Mouse (Mus musculus) stomach, embryonic 14.5 days (tissue): ENCODE results near the gene Rhoh. TPM values are rescaled to one million over a fixed set of nuclear protein-coding genes. Genes with fewer than 3 reads are reported as not detected.

Source experiments
- ATAC-seq: fragments of 200-750 bp; cut with Nextera tagmentation; 2 replicates; pipeline ENCODE4 v1.8.0; 2017; ENCODE audit warnings: low read depth, moderate TSS enrichment; ENCODE audit not compliant: insufficient number of reproducible peaks, insufficient read depth, low FRiP score
- H3K27ac ChIP-seq: fragments of 300-500 bp; sonication (generic); 2 replicates; pipeline ENCODE4 v1.5.1; 2014; ENCODE audit warnings: mild to moderate bottlenecking, low read length, moderate library complexity, mixed read lengths
- H3K27me3 ChIP-seq: fragments of 300-500 bp; sonication (generic); 2 replicates; pipeline ENCODE4 v1.6.1; 2014; ENCODE audit warnings: low read length, control low read depth, mixed read lengths; ENCODE audit not compliant: control insufficient read depth, insufficient read depth
- H3K36me3 ChIP-seq: fragments of 300-500 bp; sonication (generic); 2 replicates; pipeline ENCODE4 v1.6.1; 2014; ENCODE audit warnings: mild to moderate bottlenecking, control low read depth, low read length, moderate library complexity, mixed read lengths; ENCODE audit not compliant: control insufficient read depth, insufficient read depth
- H3K4me1 ChIP-seq: fragments of 300-500 bp; sonication (generic); 2 replicates; pipeline ENCODE4 v1.6.1; 2014; ENCODE audit warnings: low read length, control low read depth, mixed read lengths; ENCODE audit not compliant: control insufficient read depth, insufficient read depth
- H3K4me2 ChIP-seq: fragments of 300-500 bp; sonication (generic); replicated peaks from 2 replicates; pipeline ENCODE4 v1.6.1; 2014; ENCODE audit warnings: low read depth, low read length, control low read depth
- H3K4me3 ChIP-seq: fragments of 300-500 bp; sonication (generic); 2 replicates; pipeline ENCODE4 v1.5.1; 2014; ENCODE audit warnings: low read depth, low read length, control low read depth
- H3K9ac ChIP-seq: fragments of 300-500 bp; sonication (generic); replicated peaks from 2 replicates; pipeline ENCODE4 v1.6.1; 2014; ENCODE audit warnings: low read depth, mild to moderate bottlenecking, control low read depth, low read length, moderate library complexity, mixed read lengths
- H3K9me3 ChIP-seq: fragments of 300-500 bp; sonication (generic); 2 replicates; pipeline ENCODE4 v1.6.1; 2016; ENCODE audit warnings: low read depth, low read length, control low read depth; ENCODE audit not compliant: control insufficient read depth
- WGBS: fragments of 180-500 bp; shearing (Covaris S2); extraction: QIAGEN DNeasy Blood & Tissue Kit; methylation state at CpG from one replicate; pipeline ENCODE4 v1.1.7; 2014; 5-methylcytosine and 5-hydroxymethylcytosine counted together
- polyA plus RNA-seq: library from polyadenylated mRNA; unstranded; fragments of >200 nt; fragmentation: Nextera tagmentation; extraction: Ambion mirVana; gene quantifications from 2 replicates; pipeline ENCODE4 v1.2.1, GENCODE M21; 2014

Rhoh gene
- polyA plus RNA-seq = 0.67 TPM in 2 replicates

DNA sequence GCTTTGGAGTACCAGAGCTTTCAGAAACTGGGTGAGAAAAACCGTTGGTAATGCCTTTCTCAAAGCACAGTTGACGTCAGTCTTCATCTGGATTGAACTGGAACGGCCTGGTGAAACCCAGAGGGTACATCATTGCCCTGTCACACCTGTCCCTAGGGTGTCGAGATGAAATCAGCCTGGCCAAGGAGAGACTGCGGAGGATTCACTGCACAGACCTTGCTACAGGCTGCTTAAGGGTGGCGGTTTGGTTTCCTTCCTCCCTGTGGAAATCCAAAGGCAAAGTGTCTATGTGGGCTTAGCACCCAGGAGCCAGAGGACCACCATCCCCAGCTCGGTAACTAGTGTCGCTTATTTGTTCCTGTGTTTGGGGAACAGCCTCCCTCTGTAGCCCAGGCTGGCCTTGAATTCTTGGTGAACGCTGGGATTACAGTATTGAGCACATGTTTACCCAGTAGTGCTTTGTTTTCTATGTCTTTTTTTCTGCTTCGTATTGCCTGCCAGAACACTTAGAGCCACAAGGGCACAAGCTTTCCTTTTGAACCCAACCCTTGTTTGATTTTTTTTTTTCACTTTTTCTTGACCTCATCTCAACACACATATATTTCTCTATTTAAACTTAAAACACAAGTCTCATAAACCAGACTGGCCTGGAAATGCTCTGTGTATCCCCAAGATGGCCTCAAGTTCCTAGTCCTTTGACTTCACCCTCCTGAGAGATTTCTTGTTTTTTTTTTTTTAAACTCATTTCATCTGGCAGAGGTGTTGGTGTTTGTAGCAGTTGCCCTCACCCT lies at the start of gene Rhoh:
Gene Rhoh, plus strand, starts transcription at position 60 of the 791 bp plus-strand sequence.
- Histone ChIP-seq H3K4me1 (no peaks in the 10 kb centered on the region), H3K4me3 (no peak within 1 kb of the TSS), H3K9ac (no peak within 1 kb of the TSS), H3K36me3 (no peaks in the 10 kb centered on the region), H3K27me3 (no peaks in the 10 kb centered on the region), H3K27ac (no peak within 1 kb of the TSS), H3K4me2 (no peak within 1 kb of the TSS), H3K9me3 (no peaks in the 10 kb centered on the region)
- WGBS = 81% methylated on average over 10 of the region's 10 CpGs
- ATAC-seq = no peak

DNA sequence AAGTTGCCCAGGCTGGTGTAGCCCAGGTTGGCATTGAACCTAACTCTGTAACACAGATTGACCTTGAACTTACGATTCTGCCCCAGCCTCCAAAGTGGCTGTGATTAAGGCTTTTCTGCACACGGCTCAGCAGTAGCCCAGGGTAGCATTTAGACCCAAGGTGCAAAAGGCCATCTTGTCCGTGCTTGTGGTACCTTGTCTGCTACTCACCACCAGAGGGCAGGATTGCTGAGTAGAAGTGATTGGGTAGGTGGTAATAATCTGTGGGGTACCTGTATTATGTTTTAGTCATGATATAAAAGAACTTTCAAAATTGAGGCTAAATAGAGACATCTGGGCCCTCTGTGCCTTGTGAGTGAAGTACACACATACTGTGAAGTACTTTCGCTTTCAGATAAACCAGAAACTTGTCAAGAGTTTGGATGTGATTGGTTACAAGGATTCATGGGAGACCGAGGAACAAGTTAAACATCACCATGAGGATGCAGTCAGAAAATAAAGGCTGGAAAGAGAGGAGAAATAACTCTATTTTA lies 37.3 kb upstream of the Rhoh start:
- Histone ChIP-seq H3K4me2 (no peak overlapping the region), H3K36me3 (peaks cover 42% of the 10 kb centered on the region), H3K4me3 (no peak overlapping the region), H3K9ac (no peak overlapping the region), H3K27ac (no peak overlapping the region), H3K4me1 (no peaks in the 10 kb centered on the region), H3K27me3 (no peaks in the 10 kb centered on the region), H3K9me3 (no peaks in the 10 kb centered on the region)
- 70% methylated on average over 5 of the region's 5 CpGs for WGBS
- ATAC-seq = no peak

DNA sequence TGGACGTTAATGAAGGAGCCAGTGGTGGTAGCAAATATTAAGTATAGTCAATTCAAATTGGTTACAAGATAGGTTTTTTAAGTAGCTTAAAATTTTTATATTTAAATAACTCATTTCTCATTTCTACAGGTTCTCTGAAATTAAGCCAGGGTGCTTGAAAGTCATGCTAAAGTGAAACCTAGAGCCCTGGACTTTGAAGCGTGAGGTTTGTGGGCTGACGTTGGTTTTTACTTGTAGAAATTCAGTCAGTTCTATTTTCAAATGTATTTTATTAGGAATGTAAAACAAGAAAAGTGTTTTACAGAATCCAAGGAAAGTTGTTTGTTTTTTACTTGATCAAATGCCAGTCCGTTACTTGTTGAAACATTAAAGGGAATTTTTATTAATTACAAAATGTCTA lies 34.5 kb upstream of the Rhoh start:
- Histone ChIP-seq H3K27ac (no peak overlapping the region), H3K4me2 (no peak overlapping the region), H3K36me3 (peaks cover 35% of the 10 kb centered on the region), H3K27me3 (no peaks in the 10 kb centered on the region), H3K9me3 (no peaks in the 10 kb centered on the region), H3K4me1 (no peaks in the 10 kb centered on the region), H3K4me3 (no peak overlapping the region), H3K9ac (no peak overlapping the region)
- 96% methylated on average over 4 of the region's 4 CpGs for WGBS
- no peak for ATAC-seq

DNA sequence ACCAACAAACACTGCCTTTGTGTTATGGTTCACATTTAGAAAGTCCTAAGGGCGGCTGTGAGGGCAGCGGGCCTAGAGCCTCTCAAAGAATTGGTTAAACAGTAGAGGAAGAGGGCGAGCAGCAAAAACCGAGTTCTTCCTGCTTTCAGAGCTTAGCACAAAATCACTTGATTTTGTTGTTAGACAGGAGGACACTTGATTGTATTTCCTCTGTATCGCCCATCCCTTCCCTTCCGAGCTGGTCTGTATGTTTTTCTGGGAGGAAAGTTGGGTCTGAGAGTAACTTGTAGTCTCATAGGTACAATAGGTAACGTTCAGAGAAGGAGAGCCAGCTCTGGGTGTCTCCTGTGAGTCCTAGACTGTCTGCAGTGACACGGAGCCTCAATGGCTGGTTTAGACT lies 33.9 kb upstream of the Rhoh start:
- Histone ChIP-seq H3K4me2 (no peak overlapping the region), H3K27ac (no peak overlapping the region), H3K9ac (no peak overlapping the region), H3K9me3 (no peaks in the 10 kb centered on the region), H3K36me3 (peaks cover 29% of the 10 kb centered on the region), H3K4me1 (no peaks in the 10 kb centered on the region), H3K4me3 (no peak overlapping the region), H3K27me3 (no peaks in the 10 kb centered on the region)
- no peak for ATAC-seq
- WGBS = 89% methylated on average over 8 of the region's 8 CpGs

GRCm38 (mm10) chr5:65828261-65828660 lies 32.8 kb upstream of the Rhoh start:
- WGBS = 89% methylated on average over 5 of the region's 5 CpGs
- ATAC-seq = no peak

GRCm38 (mm10) chr5:65829059-65829458 lies 32.0 kb upstream of the Rhoh start:
- Histone ChIP-seq H3K4me3 (no peak overlapping the region), H3K36me3 (peaks cover 23% of the 10 kb centered on the region), H3K4me2 (no peak overlapping the region), H3K9me3 (no peaks in the 10 kb centered on the region), H3K27ac (no peak overlapping the region), H3K9ac (no peak overlapping the region), H3K27me3 (no peaks in the 10 kb centered on the region), H3K4me1 (no peaks in the 10 kb centered on the region)
- WGBS = 64% methylated on average over 2 of the region's 2 CpGs
- ATAC-seq = no peak

More at GRCm38 (mm10) chr5:65828261-65828660, 32.8 kb upstream of the Rhoh start:
- H3K4me2 ChIP-seq = no peak overlapping the region
- H3K9me3 ChIP-seq = no peaks in the 10 kb centered on the region
- H3K4me3 ChIP-seq = no peak overlapping the region
- no peak overlapping the region for H3K9ac ChIP-seq
- H3K4me1 ChIP-seq = no peaks in the 10 kb centered on the region
- peaks cover 23% of the 10 kb centered on the region for H3K36me3 ChIP-seq
- H3K27ac ChIP-seq = no peak overlapping the region
- H3K27me3 ChIP-seq = no peaks in the 10 kb centered on the region

DNA sequence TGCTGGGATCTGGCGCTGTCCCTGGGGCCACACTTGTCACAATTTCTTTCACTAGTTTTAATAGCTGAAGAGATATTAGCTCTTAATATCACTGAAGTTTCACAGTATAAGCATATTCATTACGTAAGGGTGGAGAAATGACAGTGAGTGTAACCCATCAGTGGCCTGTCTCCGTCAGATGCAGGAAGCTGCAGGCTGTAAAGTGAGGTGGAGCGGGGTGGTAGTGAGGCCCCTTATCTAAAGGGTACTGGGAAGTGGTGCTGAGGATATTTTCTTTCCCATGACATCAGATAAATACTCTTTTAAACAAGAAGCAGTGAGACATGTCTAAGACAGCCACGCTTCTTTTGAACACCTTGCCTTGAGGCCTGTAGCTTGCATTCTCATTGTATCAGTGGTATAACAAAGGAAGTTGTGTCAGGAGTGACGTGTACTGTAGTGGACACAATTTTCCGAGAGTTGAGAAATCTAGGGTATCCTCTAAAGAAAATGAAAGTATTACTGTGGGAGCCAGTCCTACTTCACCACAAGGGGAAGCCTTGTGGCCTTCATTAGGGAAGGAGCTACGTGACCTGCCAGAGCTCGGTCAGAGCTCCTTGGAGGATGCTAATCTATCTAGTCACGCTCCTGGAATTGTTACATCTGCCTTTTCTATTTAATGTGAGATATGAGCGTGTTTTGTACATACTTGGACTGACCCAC lies 28.9 kb upstream of the Rhoh start:
- no peak for ATAC-seq
- Histone ChIP-seq H3K36me3 (peaks cover 7% of the 10 kb centered on the region), H3K4me1 (no peaks in the 10 kb centered on the region), H3K9ac (no peak overlapping the region), H3K27ac (no peak overlapping the region), H3K4me3 (no peak overlapping the region), H3K27me3 (no peaks in the 10 kb centered on the region), H3K9me3 (no peaks in the 10 kb centered on the region), H3K4me2 (no peak overlapping the region)
- 86% methylated on average over 11 of the region's 11 CpGs for WGBS

DNA sequence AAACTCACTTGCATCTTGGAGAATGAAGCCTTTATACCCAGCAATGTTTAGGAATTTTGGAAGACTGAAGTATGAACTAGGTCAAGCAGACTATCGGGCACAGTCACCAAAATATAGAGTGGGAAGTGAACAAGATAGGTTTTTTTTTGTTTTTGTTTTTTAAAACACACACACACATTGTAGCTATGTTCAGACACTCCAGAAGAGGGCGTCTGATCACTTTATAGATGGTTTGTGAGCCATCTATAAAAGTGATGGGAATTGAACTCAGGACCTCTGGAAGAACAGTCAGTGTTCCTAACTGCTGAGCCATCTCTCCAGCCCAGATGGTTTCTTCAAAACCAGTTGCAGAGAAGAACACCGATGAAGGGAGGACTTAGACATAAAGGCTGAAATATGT lies 27.9 kb upstream of the Rhoh start:
- ATAC-seq = no peak
- Histone ChIP-seq H3K27ac (no peak overlapping the region), H3K4me2 (no peak overlapping the region), H3K4me3 (no peak overlapping the region), H3K27me3 (no peaks in the 10 kb centered on the region), H3K4me1 (no peaks in the 10 kb centered on the region), H3K36me3 (peaks cover 4% of the 10 kb centered on the region), H3K9ac (no peak overlapping the region), H3K9me3 (no peaks in the 10 kb centered on the region)
- 74% methylated on average over 3 of the region's 3 CpGs for WGBS
